Mouse (Mus musculus) spleen, embryonic (tissue): Measurements from ENCODE around the gene Vstm5.
"Not testable (repeated sequence)": the region's sequence is repeated elsewhere in the genome, so short reads cannot be mapped to it uniquely, and the experiment has no call there.

ENCODE experiments used
- CTCF ChIA-PET: fragments of 350-600 bp; sonication (Branson Sonifier 250); formaldehyde crosslinking; loops from one replicate; lab custom pipeline; 2022; lab: Charles Lee

Vstm5 gene

DNA sequence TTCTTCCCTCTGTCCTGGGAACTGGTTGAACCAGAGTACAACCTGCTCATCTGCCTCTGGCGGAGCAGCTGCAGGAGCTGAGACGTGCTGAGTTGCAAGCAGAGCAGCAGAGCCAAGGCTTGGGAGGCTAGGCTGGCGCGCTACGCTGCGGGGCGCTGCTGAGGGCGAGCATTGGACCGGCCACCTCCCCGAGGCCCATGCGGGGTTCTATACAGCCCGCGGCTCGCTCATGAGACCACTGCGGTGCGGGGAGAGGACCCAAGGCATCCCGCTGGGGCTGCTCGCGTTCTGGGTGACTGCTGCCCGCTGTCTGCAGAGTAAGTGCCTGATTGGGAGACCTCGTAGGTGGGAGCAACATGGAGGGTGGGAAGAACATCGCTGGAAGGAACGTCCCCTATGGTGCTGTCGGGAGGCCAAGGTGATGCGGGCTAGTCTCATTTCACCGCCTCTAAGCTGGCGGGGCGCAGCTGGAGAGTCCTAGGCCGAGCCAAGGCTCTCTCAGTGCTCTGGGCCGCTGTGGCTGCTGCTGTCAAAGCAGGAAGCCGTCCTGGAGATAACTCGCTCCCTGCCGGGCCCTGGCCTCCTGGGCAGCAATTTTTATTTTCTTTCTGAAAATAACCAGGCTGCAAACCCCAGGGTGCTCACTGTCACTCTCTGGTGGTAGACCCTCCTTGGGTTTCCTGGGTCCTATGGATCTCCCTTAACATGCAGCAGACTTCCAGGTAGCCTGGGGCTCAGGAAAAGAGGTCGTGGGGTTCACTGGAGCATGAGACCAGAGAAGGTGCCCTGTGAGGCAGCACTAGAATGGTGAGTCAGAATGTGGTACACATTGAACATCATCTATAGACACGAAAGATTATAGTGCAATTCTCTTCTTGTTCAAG is at the start of gene Vstm5:
TSS of gene Vstm5 (plus strand) at position 4 of the 884 bp plus-strand sequence.
- CTCF ChIA-PET = no interaction called here

DNA sequence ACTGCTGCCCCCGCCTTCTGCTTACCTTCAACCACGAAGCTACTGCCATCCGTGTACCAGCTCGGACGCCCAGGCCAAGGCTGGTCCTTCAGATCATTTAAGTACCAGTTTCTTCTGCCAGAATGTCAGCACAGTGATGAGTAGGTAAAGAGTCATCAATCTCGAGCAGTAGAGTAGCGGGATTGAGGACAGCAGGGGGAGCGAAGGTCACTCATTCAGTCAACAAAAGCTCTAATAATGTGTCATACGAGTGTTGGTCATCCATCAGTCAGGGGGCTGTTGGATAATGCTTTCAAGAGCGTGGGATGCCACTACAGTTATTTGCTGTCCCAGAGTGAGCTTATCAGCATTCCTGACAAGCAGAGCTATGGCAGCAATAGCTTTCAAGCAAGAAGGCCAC is 44.0 kb upstream of the Vstm5 start:
- CTCF ChIA-PET = not testable (repeated sequence)

DNA sequence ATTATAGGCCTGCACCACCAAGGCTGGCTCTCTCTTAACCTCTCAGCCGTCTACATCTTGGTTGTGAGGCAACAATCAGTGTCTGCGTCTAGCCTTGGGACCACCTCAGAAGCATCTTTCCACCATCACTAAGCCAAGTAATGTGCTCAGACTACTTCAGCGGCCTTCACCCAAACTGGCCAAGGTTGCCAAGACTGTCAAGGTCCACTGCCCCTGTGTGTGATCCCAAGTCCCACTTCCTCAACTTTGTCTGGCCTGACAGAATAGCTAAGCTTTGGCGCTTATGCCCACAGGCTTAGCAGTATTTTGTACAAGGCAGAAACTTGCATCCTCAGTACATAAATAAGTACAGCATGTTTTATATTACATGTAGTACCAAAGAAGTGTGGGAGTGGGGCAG is 32.2 kb upstream of the Vstm5 start:
- CTCF ChIA-PET = no interaction called here

DNA sequence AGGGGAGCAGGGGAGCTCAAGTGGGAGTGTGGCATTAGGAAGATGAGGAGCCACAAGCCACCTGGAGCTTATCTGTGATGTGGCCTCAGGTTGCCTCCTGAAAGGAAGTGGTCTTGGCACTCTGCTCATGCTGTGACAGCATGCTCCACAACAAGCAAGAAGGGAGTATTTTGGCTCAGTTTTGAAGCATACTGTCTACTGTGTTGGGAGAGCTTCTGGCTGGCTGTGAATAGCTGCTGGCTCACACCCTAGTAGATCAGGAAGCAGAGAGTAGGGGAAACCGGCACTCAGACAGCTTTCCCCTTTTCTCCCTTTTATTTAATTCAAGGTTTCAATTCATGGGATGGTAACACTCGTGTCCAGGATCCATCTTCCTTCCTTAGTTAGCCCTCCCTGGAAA is 29.5 kb upstream of the Vstm5 start:
- CTCF ChIA-PET = no interaction called here

DNA sequence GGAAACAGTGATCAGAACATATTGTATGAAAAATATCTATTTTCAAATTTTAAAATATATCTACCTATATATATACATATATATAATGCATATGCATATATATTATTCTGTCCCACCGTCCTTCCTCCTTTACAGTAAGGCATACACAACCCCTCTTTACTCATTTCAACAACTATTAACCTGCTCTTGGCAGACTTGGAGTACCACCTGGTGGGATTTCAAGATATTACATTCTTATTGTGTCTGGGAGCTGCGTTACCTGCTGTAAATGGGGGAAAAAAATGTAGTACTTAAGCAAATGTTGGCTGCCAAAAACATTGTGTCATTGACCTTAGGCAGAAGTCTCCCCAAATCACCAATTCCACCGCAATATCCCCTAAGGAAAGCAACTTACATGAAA is 27.0 kb upstream of the Vstm5 start:
- CTCF ChIA-PET = no interaction called here

DNA sequence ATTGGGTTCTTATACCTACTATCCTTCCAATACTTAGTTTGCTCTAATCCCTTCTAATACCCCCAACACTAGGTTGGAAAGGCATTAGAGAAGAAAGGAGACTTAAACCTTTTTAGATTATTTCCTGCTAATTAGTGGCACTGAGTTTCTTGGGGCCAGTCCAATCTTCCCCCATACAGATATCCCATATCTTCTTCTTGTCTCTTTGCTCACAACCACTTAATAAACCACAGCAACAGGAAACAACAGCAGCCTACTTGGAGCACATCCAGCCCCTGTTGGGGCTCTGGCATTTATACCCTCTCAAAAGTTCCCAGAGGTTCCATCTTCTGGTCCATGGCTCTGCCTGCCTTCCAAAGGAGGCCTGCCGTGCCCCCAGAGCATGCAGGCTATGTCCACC is 25.1 kb upstream of the Vstm5 start:
- CTCF ChIA-PET = no interaction called here

DNA sequence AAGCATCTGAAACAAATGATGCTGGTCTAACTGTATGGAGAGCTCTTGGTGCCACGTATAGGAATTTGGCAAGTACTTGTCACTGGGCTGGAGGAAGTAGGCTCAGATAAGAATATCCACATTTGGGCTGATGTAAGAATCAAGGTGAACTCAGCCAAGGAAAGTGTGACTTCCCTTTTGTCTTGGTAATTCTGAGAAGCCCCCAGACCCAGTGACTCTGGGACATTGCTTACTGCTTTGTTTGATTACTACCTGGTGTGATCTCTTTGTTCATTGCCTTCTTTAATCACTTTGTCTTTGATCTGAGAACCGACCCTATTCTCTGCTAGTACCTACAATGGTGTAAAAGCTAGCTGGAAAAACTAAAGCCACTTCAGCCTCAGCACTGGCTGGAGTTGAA is 13.9 kb upstream of the Vstm5 start:
- CTCF ChIA-PET = no interaction called here

DNA sequence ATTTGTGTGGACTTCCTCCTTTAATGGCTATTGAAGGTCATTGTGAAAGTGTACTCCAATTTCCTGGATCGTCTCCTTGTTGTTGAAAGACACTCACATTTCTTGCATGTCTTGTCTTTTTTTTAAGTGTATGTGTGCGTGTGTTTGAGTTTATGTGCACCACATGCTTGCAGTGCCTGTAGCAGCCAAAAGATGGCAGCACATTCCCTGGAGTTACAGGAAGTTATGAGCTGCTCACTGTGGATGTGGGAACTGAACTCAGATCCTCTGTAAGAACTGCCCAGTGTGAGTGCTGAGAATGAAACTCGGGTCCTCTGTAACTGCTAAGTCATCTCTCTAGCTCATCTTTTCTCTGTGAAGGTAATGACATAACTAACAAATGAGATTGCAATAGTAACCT is 6.4 kb upstream of the Vstm5 start:
- CTCF ChIA-PET = no interaction called here

DNA sequence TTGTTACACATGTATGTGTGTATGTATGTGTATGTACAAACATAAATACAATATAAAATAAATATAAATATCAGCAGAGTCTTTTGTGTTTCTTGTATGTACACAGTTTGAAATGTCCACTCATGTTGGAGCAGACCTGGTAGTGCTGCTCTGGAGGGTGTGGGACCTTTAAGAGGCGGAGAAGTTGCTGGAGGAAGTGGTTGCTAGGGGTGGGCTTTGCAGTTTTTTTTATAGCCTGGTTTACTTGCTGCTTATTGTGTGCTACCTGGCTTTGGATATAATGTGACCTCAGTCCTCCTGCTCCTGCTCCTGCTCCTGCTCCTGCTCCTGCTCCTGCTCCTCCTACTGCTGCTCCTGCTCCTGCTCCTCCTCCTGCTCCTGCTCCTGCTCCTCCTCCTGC is 5.2 kb upstream of the Vstm5 start:
- CTCF ChIA-PET = no interaction called here

DNA sequence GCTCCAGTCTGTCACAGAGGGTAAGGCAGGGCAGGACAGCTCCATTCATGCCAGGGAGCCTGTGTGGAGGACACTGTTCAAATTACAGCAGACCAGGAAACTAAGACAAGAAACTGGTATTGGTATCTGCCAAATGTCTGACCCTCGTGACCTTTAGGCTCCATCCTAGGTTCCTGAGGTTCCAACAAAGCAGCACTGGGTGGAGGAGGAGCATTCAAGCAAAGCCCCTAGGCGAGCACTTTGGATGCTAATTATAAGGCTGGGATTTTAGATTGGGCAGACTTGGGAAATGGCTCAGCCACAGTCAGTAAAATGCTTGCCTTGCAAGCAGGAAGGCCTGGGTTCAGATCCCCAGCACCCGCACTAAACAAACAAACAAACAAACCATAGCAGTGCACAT is 2.9 kb upstream of the Vstm5 start:
- CTCF ChIA-PET = no interaction called here

DNA sequence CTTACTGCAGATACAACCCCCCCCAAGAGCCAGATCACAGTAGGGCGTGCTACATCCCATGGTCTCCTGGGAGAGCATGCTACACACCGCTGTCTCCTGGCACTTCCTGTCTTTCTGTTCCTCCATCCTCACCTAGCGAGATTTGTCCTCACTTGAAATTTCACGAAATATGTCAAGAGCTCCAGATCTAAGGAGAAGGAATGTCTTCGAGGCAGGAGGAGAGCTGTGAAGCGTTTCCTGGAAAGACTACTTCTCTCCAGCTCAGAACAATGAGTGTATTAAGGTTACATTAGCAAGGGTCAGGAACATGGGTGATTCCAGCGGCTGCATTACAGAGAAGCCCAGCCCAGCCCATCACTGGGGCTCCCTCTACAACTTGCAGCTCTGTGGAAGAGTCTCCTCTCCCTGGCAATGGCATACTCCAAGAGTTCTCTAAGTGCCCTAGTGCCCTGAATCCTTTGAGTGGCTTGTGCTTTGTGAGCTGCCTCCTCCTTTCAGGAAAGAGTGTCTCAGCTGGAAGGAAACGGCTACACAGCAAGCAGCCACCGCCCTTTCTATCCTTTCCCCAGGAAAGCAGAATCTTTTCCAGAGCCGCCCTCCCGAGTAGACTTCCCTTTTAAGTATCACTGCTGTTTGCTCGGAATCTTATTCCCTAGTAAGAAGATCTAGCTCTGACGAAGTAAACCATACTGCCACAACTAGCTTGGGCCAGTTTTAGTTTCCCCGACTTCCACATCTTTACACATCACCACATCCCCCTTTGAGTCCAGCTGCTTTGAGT is 1.1 kb upstream of the Vstm5 start:
- CTCF ChIA-PET = interaction anchor here (0.6 kb wide), 1 partner anchor 358 kb away, joined by 7 read pairs; no protein-coding TSS in a partner anchor

DNA sequence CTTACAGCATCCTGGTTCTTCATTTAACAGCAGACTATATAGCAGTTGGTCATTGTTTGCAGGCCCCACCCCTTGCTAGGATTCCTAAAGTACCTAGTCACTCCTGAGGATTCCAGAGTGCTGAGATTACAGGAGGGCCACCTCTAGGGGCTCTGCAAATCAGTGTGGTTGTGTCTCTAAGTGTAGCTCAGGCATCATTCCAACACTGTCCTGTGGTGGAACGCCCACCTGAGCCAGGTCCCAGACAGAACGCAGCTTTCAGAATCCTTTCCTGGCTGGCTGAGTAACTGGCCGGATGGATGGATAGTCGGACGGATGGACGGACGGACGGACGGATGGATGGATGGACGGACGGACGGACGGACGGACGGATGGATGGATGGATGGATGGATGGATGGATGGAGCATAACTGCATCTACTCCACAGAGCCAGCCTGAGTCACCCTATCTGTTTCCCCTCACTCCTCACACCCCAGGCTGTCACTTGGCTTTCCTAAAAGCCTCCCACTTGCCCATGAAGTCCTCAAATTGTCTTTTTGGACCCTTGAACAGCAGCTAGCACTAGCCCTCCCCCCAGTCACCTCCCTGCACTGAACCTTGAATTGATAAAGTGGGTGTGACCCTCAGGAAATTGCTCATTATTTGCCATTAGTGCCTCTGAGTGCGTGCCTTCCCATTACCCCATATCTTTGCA is 401 bp upstream of the Vstm5 start:
- CTCF ChIA-PET = no interaction called here

DNA sequence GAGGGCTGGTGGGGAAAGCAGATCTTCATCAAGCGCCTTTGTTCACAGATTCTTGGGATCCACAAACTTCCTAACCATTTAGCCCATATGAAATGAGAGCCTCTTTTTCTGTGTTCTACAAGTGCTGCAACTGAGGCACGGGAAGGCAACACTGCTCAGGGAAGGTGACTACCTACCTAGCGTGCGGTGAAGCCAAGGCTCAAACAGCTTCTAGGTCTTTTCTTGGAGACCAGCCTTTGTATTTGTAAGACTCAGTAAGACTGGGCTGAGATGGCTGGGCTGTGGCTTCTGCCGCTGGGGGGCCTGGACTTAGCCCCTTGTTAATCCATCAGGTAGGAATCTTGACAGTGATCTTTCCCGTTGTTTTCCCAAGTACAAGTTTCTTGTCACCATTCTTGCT is 1.2 kb downstream of the Vstm5 start:
- CTCF ChIA-PET = no interaction called here

DNA sequence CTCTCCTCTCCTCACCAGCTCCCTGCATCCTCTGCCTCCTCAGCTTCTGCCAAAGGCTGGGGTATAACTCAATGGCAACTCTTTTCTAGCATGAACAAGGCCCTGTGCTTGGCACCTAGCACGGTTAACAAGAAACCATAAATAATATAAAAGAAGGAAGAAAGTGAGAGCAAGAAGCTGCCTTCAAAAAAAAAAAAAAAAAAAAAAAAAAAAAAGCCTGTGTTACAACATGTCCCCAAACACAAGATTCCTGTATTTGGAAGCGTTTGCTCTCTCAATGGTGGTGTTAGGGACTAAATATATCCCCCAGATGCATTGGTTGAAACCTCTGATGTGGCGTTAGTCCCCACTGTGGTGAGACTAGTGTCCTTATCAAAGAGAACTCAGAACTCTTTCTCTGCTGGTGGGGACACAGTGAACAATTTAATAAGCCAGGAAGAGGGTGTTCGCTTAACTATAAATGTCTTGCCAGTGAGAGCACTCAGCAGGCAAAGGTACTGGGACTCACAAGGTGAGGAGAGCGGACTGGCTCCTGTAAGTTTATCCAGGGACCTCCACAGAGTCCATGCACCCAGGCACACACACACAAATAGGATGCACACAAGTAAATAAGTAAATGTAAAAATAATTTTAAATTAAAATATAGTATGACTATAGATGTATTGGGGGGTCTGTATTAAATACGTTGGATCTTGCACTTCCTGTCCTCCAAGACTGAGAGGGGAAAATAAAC is 2.2 kb downstream of the Vstm5 start:
- CTCF ChIA-PET = interaction anchor here (0.6 kb wide), 1 partner anchor 264 kb away, joined by 4 read pairs; no protein-coding TSS in a partner anchor

DNA sequence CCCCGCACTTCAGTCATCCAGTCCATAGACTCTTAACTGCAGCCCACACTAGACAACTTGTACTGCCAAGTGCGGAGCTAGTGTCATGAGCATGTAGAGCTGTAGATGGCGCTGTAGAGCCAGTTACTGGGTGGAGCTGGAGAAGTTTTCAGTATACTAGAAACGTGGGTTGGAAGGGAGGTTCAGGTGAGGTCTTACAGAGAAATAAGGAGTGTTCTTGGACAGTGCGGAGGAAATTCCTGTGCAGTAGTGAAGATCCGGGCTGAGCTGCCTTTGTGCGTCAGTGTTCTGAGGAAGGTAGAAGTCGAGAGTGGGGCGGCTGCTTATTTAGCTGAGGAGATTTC is 2.7 kb downstream of the Vstm5 start:
- CTCF ChIA-PET = no interaction called here

DNA sequence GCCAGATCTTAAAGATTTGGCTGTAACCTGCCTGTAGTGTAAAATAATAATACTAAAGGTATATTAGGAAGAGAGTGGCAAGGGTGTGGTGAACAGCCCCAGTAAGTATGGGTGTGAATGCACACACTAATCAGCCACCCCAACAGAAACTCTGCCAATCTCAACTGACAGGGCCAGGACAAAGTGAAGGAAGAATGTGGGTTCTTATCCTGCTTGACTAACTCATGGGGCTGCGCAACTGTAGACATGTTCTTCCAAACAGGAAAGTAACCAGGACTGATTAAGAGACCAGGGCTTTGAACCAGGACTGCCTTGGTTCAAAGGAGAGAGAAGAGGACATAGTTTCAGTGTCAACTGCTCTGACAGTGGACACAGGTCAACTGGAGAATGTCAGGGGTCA is 3.3 kb downstream of the Vstm5 start:
- CTCF ChIA-PET = no interaction called here

DNA sequence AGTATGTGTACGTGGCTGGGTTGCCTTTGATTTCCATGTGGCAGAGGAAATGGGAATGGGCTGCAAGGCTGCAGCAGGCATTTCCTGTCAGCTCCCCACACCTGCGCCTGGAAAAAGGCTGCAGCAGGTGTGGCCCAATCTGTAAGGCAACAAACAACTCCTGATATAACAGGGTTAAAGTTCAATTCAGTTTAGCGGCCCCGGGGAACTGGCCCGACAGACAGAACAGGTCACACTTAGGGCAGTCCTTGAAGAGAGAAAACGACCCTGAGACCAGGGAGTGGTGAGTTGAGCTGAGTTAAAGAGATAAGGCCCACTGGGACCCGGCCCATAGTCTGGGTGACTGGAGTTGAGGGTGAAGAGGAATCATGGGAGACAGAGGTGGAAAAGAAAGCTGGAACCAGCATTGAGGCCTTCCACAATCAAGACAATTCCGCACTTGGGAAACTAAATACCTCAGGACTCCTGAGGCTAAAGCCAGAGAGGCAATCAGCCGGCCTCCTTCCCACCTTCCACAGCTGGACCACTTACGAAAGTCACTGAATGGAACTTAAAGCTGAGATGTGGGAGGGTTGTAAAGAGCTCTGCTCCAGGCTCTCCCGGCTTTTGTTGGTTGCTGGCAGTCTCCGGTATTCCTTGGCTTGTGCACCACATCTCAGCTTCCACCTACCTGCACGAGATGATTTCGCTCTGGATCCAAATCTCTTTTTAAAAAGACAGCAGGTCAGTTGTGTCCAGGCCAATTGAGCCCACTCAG is 6.7 kb downstream of the Vstm5 start:
- CTCF ChIA-PET = no interaction called here

DNA sequence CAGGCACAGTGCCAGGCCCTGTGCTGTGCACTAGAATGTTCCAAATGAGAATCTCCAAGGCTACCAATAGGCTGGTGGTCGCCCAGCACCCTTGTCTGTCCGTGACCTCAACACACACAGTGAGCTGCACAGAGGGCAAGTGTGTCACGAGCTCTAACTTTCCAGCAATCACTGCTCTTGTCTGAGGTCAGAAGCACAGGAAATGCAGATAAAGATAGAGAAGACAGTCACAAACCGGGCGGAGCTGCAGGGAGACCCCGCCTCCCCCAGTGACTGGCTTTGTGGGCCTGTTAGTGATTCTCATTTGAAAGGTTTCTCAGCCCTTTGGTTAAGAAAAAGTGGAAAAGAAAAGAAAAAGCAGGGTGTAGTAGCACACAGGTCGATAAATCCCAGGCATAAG is 11.5 kb downstream of the Vstm5 start:
- CTCF ChIA-PET = no interaction called here

DNA sequence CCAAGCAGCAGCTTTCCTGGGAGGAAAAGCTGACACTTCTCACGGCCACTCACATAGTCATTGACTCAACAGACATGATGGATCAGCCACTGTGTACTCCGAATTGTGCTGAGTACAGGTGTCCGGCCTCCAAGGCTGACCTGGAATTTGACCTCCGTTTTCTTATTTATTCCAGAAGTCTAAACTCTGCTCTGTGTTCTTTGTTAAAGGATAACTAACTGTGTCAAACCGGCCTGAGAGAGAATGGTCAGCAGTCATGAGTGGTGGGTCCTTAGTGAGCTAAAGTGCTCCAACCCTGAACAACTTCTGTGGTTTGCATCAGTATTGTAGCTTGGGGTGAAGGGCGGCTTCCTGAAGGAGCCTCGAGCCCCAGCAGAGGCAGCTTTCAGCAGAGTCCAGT is 13.4 kb downstream of the Vstm5 start:
- CTCF ChIA-PET = no interaction called here

DNA sequence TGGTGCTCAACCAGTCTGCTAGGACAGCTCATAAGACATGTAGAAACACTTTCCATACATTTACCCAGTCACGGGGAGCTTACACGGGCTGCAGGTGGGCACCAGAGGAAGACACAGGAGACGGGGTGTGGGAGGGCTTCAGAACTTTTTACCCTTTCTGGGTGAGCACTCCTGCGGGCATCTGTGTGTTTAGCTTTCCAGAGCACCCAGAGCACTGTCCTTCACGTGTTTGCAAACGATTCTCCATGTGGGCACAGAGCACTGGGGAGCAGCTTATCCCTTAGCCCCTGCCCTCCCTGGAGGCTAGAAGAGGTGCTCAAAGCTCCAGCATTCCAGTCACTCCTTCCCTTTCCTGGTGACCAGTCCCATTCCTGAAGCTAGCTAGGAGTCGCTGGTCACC is 15.7 kb downstream of the Vstm5 start:
- CTCF ChIA-PET = no interaction called here

DNA sequence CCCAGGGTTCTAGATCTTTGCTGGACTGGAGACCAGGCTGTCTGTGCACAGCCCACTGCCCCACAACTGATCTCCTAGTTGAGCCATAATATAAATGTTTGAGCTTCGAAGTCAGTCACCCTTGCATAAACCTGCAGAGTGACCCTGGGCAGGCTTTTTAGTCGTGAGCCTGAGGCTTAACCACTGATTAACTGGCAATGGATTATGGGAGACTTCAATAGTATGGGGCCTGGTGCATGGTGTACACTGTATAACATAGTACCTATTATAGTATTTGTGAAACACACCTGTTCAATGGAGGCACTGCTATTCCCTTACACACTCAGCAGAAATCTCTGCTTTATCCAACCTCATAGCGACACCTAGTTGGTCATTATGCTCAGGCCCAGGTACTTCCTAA is 17.4 kb downstream of the Vstm5 start:
- CTCF ChIA-PET = no interaction called here
